Mouse (Mus musculus): ENCODE data around the gene Unc13d.

Unc13d gene

GRCm38 (mm10) chr11:116076836-116077235 lies 925 bp downstream of the Unc13d start:
- no peak for DNase-seq

DNA sequence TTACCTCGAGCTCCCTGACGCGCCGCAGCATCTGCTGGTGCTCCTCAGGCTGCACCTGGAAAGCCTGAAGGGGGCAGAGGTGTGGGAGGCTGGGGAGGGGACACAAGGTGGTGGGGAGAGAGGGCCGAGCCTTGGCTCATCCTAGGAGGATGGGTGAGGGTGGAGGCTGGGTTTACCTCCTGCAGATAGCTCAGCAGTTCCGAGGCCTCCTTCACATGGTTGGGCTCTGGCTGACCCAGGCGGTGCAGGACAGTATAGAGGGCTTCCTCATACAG lies 1.6 kb downstream of the Unc13d start:
- DNase-seq, result no peak

- DNase-seq, result no peak
These were observed 2.1 kb downstream of the Unc13d start for GRCm38 (mm10) chr11:116075539-116076265.

- no peak for DNase-seq
These were observed 3.2 kb downstream of the Unc13d start for GRCm38 (mm10) chr11:116074436-116074991.

- DNase-seq, result no peak
These were observed 5.2 kb downstream of the Unc13d start for GRCm38 (mm10) chr11:116072608-116073007.

DNA sequence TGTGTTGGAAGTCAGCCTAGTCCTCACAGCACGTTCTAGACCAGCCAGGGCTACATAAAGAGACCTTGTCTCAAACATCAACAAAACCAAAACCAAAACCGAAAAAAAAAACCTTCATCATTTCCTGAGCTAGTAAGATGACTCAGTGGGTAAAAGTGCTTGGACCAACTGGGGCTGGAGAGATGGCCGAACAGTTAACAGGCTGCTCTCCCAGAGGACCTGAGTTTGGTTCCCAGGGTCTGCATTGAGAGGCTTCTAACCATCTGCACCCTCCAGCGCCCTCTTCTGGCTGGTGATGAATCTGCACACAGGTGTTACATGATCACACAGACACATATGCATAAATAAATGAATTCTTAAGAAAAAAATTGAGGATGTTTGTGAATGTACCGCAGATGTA lies 6.3 kb downstream of the Unc13d start:
- peak; percentile 58 to 63 for DNase-seq

DNA sequence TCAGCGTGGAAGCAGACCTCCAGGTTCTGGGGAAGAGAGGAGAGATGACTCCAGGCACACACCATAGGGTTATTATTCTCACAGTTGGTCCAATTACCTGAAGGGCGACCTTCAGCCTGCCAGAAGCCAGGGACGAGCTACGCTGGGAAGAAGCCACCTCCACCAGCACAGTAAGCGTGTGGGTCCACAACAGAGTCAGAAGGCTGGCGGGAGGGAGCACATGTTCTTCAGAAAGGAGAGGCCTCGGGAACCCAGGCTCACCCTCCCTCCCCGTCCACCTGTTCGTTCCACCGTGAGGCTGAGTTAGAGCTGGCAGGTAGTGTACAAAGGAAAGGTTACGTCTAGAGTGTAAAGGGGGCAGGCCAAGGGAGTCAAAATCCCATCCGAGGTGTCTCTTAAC lies 12.4 kb downstream of the Unc13d start:
- DNase-seq, result no peak

GRCm38 (mm10) chr11:116064187-116064867 lies 13.4 kb downstream of the Unc13d start:
- DNase-seq, result peak; percentile 42 to 50

GRCm38 (mm10) chr11:116063562-116063961 lies 14.2 kb downstream of the Unc13d start:
- DNase-seq, result peak; percentile 87 to 94

DNA sequence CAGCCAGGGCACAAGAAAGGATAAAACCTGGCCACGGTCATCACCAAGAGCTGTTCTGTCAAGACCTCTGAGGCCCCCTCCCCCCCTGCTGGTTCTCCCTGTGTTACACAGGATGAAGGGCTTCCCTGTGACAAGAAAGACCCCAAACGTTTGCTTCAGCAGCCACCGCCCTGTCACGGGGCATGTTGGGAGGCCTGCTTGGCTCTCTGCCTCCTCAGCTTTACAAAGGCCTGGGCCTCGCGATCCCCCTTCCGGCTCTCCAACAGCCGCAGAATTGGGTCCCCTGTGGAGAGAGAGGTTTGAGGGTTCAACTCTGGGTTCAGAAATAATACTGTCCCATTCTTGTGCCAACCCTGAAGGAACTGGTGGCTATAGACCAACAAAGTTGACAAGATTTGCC lies 15.2 kb downstream of the Unc13d start:
- peak; percentile 76 to 79 for DNase-seq

- DNase-seq, result peak; percentile 76 to 81
These were observed 15.9 kb downstream of the Unc13d start for GRCm38 (mm10) chr11:116061641-116062415.

DNA sequence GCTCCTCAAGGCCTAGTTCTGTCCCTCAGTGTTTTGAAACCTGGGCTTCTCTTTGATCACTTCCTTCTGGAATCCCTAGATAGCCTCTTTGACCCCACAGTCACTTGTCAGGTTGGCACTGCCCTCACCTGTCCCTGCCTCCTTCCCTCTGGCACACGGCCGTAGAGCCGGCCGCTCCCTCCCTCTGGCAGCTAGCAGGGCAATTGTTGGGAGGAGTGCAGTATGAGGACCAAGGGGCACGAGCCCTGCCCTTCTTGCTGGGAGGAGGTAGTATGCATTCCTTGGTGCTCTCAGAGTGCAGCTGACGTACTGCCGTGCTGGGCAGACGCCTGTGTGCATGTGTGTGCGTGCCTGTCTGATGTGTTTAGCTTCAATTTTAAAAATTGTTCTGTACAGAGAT lies 17.2 kb downstream of the Unc13d start:
- DNase-seq, result no peak

- no peak for DNase-seq
These were observed 18.1 kb downstream of the Unc13d start for GRCm38 (mm10) chr11:116059691-116060025.

DNA sequence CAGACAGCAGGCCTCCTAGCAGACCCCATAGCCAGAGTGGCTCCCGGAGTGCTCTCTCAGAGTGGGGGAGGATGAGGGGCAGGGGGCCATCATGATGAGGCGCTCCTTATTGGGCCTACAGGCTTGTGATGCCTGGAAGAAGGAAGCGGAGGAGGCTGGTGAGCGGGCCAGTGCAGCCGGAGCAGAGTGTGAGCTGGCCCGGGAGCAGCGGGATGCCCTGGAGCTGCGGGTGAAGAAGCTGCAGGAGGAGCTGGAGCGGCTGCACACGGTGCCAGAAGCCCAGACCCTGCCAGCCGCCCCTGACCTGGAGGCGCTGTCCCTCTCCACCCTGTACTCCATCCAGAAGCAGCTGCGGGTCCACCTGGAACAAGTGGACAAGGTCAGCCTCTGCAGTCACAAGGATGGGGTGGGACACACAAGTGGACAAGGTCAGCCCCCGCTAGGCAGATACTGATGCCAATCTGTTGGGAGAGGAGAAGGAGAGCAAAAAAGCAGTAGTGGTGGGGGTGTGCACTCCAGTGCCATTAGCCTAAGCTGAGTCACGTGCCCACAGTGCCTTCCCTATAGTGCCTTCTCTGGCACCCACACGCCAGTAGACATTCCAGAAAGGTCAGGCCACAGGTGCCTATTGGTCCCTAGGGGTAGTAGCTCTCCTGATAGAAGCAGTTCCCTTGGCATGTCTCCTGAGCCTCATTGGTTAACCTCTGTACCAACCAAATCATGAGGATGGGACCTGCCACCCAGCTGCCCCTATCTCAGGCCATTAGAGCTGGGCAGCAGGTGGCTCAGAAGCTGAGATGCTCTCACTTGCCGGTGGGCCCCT lies 18.7 kb downstream of the Unc13d start:
- DNase-seq, result no peak

DNA sequence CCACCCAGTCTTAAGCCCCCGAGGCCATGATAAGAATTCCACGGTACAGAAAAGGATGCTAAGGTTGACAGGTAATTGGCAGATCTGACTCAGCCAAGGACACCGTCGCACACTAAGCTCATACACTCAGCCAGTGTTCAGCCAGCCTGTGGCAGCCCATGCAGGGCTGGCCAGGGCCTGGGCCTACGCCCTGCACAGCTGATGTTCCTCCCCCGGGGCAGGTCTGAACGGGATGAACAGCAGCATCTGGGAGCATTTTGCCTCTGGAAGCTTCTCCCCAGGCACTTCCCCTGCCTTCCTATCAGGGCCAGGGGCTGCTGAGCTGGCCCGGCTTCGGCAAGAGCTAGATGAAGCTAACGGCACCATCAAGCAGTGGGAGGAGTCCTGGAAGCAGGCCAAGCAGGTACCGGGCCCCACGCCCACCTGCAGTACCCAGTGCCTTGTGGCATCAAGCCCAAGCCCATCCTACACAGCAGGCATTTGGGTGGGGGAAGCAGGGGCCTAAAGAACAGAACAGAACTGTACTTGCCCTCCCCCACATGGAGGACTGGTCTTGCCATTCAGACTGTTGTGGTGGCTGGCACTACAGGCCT lies 19.6 kb downstream of the Unc13d start:
- peak; percentile 52 to 54 for DNase-seq

DNA sequence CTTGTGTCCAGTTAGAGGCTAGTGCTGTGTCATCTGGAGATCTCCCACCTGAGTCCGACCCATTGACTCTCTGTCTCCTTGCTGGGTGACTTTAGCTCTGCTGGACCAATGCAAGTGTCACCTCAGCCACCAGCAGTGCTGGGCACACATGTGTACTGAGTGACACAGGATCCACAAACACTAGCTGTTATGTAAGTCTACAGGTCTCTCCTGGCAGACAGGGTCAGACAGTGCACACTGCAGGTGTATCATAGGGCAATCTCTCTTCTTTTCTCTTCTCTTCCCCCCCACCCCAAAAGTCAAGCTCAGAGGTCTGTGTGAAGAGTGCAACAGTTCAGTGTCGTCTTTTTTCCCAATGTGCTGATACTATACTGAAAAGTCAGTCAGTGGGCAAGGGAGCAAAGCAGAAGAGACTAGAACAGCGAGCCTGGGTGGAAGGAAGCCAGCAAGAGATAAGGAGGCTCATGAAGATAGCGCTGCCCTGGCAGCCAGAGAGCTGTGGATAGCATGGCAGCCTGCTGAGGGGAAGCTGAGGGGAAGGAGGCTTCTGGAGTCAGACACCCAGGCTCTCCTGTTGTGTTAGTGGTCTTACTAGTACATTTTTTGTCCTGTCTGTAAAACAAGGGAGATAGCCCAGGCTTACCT lies 20.4 kb downstream of the Unc13d start:
- DNase-seq, result no peak

DNA sequence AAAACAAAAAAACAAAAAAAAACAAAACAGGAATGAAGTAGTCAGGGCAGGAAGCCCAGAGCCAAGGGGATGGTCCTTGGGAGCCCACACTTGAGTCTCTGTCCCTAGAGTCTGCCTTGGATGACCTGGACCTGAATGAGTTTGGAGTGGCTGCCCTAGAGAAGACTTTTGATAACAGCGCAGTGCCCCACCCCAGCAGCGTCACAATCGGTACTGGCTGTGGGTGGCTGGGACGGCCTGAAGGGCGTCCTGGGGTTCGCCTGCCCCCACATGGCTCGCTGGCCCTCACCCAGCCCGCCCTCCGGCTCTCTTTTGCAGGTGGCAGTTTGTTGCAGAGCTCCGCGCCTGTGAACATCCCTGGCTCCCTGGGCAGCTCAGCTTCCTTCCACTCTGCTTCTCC lies 21.9 kb downstream of the Unc13d start:
- no peak for DNase-seq

GRCm38 (mm10) chr11:116053510-116054229 lies 24.1 kb downstream of the Unc13d start:
- no peak for DNase-seq

- DNase-seq, result no peak
These were observed 27.6 kb downstream of the Unc13d start for GRCm38 (mm10) chr11:116050196-116050595.

DNA sequence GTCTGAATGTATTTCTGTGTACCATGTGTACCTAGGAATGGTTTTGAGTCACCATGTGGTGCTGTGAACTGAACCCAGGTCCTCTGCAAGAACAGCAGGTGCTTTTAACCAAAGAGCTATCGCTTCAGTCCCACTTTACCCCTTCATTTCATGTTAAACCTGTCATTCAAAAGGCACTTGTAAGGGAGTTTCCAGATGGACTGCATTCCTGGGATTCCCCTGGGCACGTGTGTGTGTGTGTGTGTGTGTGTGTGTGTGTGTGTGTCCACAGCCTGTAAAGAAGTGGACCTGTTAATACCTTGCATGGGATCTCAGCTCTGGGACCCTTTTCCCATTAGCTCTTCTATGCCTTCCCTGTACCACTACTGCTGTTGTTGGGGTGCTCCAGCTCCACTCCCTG lies 28.2 kb downstream of the Unc13d start:
- DNase-seq, result no peak

- DNase-seq, result no peak
These were observed 32.6 kb downstream of the Unc13d start for GRCm38 (mm10) chr11:116045173-116045572.
